Mouse (Mus musculus) yolk sac, embryonic 10.5 days (tissue): ENCODE data around the gene Oca2.

ENCODE experiments used
- DNase-seq: peaks from one replicate; pipeline ENCODE4 v3.0.0-alpha.2; 2017; ENCODE audit warnings: low spot score

The Oca2 gene

GRCm38 (mm10) chr7:56239543-56239942 lies at the start of gene Oca2:
Gene Oca2 (plus strand): TSS chr7:56239760.
- no peak for DNase-seq

- no peak for DNase-seq
Observed at GRCm38 (mm10) chr7:56191041-56191440, 48.5 kb upstream of the Oca2 start.

DNA sequence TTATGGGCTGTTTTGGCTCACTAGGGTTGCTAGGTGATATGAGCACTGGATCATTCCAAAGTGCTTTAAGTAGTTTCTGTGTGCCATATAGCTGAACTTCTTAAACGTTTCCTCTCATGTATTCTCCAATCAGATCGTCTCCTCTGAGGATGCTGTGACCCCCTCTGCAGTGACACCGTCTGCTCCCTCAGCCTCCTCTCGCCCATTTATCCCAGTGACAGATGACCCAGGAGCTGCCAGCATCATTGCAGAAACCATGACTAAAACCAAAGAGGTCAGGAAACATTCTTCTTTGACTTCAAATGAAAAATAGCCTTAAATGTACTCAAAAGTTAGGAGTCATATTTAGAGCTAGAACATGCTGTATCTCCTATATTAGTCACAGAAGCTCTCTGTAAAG lies 47.9 kb upstream of the Oca2 start:
- DNase-seq, result no peak

GRCm38 (mm10) chr7:56201483-56202218 lies 37.9 kb upstream of the Oca2 start:
- DNase-seq, result no peak

DNA sequence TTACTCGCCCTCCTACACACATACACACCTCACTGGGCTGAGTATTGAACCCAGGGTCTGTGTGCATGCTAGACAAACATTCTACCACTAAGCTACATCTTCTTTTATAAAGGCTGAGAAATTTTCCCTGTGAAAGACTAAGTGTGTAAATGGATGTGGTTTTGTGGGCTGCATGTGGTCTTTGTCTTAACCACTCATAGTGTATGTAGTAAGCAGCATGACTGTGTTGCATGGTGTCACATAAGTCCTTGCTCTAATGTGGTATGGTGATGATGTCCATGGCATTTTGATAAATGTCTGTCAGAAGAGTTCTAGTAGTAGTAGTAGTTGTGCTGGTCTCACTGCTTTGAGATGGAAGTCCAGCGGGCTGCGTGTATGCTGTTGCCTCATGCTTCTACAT lies 36.7 kb upstream of the Oca2 start:
- DNase-seq, result no peak

DNA sequence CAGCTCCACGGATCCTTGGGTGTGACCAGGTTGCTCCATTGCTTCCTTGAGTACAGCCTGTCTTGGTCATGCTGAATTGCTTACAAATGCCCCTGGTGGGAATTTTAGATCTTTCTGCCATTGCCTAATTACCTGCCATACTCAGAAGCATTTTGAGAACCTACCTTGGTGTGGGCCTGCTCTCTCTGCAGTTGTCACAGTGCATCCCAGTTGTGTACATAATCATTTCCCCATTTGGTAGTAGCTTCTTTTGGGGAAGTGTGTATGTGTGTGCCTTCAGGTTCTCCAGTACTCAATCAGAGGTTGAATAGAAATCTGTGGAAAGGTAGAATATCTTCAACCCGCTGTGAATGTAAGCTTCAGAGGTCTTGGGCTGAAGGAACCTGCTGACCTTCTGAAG lies 36.3 kb upstream of the Oca2 start:
- no peak for DNase-seq

DNA sequence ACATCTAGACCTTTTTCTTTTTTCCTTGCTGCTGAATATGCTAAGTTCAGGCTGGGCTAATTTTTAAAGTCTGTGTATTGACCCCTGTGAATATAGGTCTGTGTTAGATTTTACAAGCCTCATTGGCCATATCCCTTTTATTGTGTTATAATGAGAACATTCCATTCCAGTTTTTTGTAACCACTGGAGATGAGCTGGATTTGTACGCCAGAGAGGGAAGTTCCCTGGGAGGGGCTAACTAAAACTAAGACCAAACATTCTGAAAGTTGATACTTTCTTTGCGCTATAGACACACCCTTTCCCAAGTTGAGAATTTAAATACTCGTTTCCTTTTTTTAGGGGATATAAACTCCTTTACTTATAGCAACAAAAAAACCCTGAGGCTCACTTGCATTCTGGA lies 34.7 kb upstream of the Oca2 start:
- DNase-seq, result no peak

- no peak for DNase-seq
Observed at GRCm38 (mm10) chr7:56220811-56221210, 18.7 kb upstream of the Oca2 start.

GRCm38 (mm10) chr7:56235794-56236423 lies 3.7 kb upstream of the Oca2 start:
- DNase-seq, result peak; percentile 14

DNA sequence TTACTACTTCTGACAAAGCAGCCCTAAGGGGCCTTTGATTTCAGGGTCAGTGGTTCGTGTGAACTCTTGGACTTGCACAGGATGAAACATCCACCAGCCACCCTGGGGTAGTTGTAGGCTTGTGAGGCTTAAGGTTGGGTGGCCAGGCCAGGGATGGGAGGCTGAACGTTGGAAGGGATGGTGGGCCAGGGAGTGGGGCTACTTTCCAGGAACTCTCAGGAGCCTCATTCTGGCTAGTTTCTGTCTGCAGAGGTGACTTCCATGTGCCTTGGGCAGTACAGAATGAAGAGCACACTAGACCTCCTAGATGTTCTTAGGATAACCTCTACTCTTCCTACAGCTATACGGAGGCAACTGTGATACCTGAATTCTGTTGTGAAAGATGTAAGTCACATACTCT lies 2.9 kb upstream of the Oca2 start:
- DNase-seq, result no peak

DNA sequence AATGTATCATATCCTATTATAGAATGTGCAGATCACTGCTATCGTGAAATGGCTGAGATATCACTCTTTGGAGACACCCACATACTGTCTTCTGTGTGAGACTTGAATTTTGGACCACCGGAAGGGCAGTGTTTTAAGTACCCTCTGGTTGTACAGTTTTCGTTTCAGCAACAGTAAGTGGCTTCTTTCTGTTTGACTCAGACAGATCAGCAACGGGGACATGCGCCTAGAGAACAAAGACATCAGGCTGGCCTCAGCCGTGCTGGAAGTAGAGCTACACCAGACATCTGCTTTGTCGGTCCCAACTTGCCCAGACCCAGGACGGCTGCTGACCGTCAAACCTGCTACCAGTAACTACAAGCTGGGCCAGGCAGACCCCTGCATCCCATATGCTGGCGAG lies 15.0 kb downstream of the Oca2 start:
- no peak for DNase-seq

GRCm38 (mm10) chr7:56257875-56258441 lies 18.4 kb downstream of the Oca2 start:
- no peak for DNase-seq

GRCm38 (mm10) chr7:56277506-56277905 lies 37.9 kb downstream of the Oca2 start:
- DNase-seq, result no peak

DNA sequence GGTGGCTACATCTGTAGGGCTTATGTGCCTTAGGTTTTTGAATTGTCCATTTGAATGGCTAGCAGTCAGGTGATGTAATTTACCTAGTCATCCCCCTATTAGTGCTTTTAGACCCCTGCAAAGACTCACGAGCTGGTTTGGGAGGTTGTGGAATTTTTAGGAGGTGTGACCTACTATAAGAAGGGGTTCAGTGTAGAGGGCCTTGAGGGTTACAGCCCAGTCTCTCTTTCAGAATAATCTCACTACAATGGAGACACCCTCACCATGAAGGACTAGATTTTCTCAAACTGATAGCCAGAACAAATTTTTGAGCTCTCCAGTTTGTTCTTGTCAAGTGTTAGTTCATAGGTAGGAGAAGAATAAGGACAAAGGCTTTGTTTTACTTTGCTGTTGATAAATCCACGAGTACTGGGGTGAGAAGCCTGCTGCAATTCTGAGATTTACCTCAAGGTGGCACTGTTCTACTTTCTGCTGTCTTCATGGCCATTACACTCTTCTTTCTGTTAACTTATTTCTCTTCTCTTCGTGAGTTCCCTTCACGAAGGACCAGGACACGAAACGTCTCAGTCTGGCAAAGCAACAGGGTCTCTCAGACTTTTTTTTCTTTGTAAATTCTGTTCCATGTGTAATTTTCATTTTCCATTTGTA lies 52.0 kb downstream of the Oca2 start:
- DNase-seq, result peak; percentile 20

GRCm38 (mm10) chr7:56304408-56304807 lies 64.8 kb downstream of the Oca2 start:
- DNase-seq, result no peak

DNA sequence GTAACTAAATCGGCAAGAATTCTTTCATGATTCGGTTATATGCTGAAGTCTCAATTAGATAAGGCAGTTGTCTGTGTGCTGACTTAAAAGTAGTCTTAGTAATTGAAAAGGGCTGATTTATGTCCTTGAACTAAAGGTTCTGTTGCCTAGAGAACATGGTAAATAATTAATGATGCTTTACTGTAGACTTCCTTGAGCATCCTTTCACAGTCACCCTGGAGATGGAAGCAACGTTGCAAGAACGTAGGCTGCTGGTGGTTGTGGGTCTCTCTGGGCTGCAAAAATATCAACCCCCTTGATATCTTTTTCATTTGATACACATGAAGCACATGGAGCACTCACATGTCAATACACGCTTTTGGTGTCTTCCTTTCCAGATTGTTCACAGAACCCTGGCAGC lies 74.8 kb downstream of the Oca2 start:
- no peak for DNase-seq

DNA sequence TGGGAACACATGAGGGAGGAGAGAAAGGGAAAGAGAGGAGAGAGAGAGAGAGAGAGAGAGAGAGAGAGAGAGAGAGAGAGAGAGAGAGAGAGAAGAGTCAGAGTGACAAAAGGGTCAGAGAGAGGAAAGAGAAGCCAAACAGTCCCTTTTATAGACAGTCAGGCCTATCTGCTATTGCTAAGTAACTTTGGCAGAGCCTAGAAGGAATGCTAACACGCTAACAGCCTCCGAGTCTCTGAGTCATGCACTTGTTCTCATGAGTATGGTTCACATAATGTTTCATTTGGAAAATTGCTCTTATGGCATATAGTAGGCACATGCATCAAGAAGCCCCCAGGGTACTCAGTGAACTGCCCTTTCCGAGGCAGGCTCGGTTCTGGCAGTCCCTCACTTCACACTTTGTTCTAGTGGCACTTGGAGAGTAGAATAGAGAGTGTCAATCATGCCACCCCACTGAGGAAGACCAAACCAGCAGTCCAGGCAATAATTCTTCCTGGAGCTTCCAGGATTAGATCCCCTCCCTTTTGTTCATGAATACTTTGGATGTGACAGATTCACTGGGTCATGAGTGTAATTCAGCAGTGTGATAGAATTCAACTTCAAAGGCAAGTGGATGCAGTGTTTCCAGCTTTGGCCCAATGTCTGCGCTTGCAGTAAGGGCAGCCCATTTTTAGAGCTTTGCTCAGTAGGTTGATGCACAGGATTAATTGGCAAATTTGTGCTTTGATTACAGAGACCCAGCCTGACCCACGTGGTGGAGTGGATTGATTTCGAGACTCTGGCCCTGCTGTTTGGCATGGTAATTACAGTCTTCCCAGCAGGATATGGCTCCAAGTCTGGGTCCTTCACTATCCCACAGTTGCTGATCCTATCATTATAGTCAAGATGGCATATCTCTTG lies 76.3 kb downstream of the Oca2 start:
- DNase-seq, result no peak

- no peak for DNase-seq
Observed at GRCm38 (mm10) chr7:56327738-56328137, 88.2 kb downstream of the Oca2 start.

GRCm38 (mm10) chr7:56348528-56348927 lies 109.0 kb downstream of the Oca2 start:
- no peak for DNase-seq

- no peak for DNase-seq
Observed at GRCm38 (mm10) chr7:56356658-56357342, 117.2 kb downstream of the Oca2 start.

GRCm38 (mm10) chr7:56381750-56382421 lies 142.3 kb downstream of the Oca2 start:
- DNase-seq, result no peak
